Mouse (Mus musculus): ENCODE results near the gene Gm21828. TPM values are rescaled to one million over a fixed set of nuclear protein-coding genes. Genes with fewer than 3 reads are reported as not detected.
"Not testable (repeated sequence)": the region's sequence is repeated elsewhere in the genome, so short reads cannot be mapped to it uniquely, and the experiment has no call there.

Gm21828 gene
- total RNA-seq (2021), result not detected
- long read RNA-seq, experiment 1, result 0 reads
- long read RNA-seq, experiment 2, result 0 reads

GRCm38 (mm10) chrY:13223828-13224227 lies at the start of gene Gm21828:
Gm21828 (minus strand) TSS chrY:13223928.
- not testable (repeated sequence) for DNase-seq (ENCODE audit: low spot score)

GRCm38 (mm10) chrY:13252091-13252490 lies 28.4 kb upstream of the Gm21828 start, which contains the start of the genes Gm21440 and Gm21454:
Gm21440 (plus strand) TSS chrY:13252391.
Gm21454 (plus strand) TSS chrY:13252442.
- not testable (repeated sequence) for DNase-seq (ENCODE audit: low spot score)

Other genes with a start within 250 kb of the Gm21828 start
- not detected for gene Gm20807, start 181.0 kb downstream of the Gm21828 start, total RNA-seq (2021)
- gene Gm21891, start 90.4 kb downstream of the Gm21828 start, total RNA-seq (2021), result not detected
- not detected for gene Gm21425, start 62.0 kb downstream of the Gm21828 start, total RNA-seq (2021)
- not detected for gene Gm21440, start 28.5 kb upstream of the Gm21828 start, total RNA-seq (2021)
- not detected for gene Gm21454, start 28.5 kb upstream of the Gm21828 start, total RNA-seq (2021)
- not detected for gene Gm21725, start 125.1 kb upstream of the Gm21828 start, total RNA-seq (2021)
- not detected for gene Gm21866, start 241.7 kb upstream of the Gm21828 start, total RNA-seq (2021)